Mouse (Mus musculus) liver, embryonic 11.5 days (tissue): ENCODE measurements at regions not wholly inside any gene's neighbourhood (a gene's known extent, or its start where the extent isn't known, plus 50 kb on each side); places are given as distances from the start of the nearest gene placed in this dataset.

Experiments used
- ATAC-seq: fragments of 200-750 bp; cut with Nextera tagmentation; replicated peaks from 2 replicates; pipeline ENCODE4 v1.8.0; 2017; ENCODE audit warnings: moderate number of reproducible peaks, mild to moderate bottlenecking, moderate TSS enrichment, moderate library complexity; ENCODE audit not compliant: low FRiP score
- DNase-seq: peaks from one replicate; pipeline ENCODE4 v3.0.0-alpha.2; 2017; ENCODE audit warnings: low spot score
- H3K27ac ChIP-seq: fragments of 300-500 bp; sonication (generic); 2 replicates; pipeline ENCODE4 v1.5.1; 2014; ENCODE audit warnings: mild to moderate bottlenecking, low read depth, low read length, control low read depth
- H3K27me3 ChIP-seq: fragments of 300-500 bp; sonication (generic); replicated peaks from 2 replicates; pipeline ENCODE4 v1.6.1; 2014; ENCODE audit warnings: low read length, mixed read lengths; ENCODE audit not compliant: control insufficient read depth, insufficient read depth
- H3K36me3 ChIP-seq: fragments of 300-500 bp; sonication (generic); 2 replicates; pipeline ENCODE4 v1.6.1; 2014; ENCODE audit warnings: mild to moderate bottlenecking, low read length, moderate library complexity, mixed read lengths; ENCODE audit not compliant: control insufficient read depth, insufficient read depth
- H3K4me1 ChIP-seq: fragments of 300-500 bp; sonication (generic); replicated peaks from 2 replicates; pipeline ENCODE4 v1.6.1; 2014; ENCODE audit warnings: low read length, mixed read lengths; ENCODE audit not compliant: control insufficient read depth, insufficient read depth
- H3K4me2 ChIP-seq: fragments of 300-500 bp; sonication (generic); 2 replicates; pipeline ENCODE4 v1.6.1; 2014; ENCODE audit warnings: mild to moderate bottlenecking, control low read depth, moderate library complexity
- H3K4me3 ChIP-seq: fragments of 300-500 bp; sonication (generic); 2 replicates; pipeline ENCODE4 v1.5.1; 2014; ENCODE audit warnings: low read depth, low read length, control low read depth
- H3K9ac ChIP-seq: fragments of 300-500 bp; sonication (generic); 2 replicates; pipeline ENCODE4 v1.6.1; 2014; ENCODE audit warnings: low read depth, low read length, control low read depth
- H3K9me3 ChIP-seq: fragments of 300-500 bp; sonication (generic); 2 replicates; pipeline ENCODE4 v1.6.1; 2016; ENCODE audit warnings: low read length, inconsistent platforms, mixed read lengths; ENCODE audit not compliant: control insufficient read depth
- WGBS: fragments of 180-500 bp; shearing (Covaris S2); extraction: QIAGEN DNeasy Blood & Tissue Kit; methylation state at CpG from one replicate; pipeline ENCODE4 v1.1.7; 2014; 5-methylcytosine and 5-hydroxymethylcytosine counted together

DNA sequence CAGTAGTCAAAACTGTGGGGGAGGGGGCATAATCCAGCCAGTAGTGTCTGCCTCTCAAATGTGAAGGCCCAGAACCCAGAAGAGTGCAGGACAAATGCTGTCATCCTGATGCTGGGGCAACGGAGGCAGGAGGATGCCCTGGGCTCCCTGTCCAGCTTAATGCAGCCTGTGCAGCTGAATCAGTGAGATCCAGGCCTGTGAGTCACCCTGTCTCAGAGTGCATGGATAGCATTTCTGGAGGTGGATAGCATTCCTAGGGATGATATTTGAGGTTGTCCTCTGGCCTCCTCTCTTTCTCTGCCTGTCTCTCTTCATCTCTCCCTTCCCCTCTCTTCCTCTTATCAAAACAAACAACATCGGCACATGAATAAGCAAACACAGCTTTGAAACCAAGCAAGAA is 73.8 kb upstream of the Mvb12b start:
- no peak for ATAC-seq
- 66% methylated on average over 2 of the region's 2 CpGs for WGBS

DNA sequence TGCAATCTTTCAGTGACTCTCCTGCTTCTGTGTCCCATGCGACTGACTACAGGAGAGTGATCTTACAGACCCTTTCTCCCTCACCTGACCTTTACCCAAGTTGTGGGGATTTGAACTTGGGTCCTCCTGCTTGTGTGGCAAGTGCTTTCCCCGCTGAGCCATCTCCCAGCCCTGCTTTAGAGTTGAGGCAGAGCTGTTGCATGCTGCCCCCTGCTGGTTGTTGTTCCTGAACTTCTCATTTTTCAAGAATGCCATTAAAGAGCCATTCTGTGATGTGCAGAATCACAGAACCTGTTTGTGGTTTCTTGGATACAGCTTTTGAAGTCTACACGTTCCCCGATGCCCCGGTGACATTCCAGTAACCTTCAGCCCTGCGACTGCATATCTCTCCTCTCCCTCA is 70.0 kb upstream of the Mvb12b start:
- H3K36me3 ChIP-seq, result no peaks in the 10 kb centered on the region
- no peak for DNase-seq
- 58% methylated on average over 6 of the region's 6 CpGs for WGBS

More for the DNA sequence above, 73.8 kb upstream of the Mvb12b start:
- Histone ChIP-seq H3K9me3 (no peaks in the 10 kb centered on the region), H3K27ac (no peak overlapping the region), H3K4me2 (no peak overlapping the region), H3K4me1 (no peaks in the 10 kb centered on the region), H3K9ac (no peak overlapping the region), H3K4me3 (no peak overlapping the region), H3K27me3 (peaks cover 16% of the 10 kb centered on the region), H3K36me3 (no peaks in the 10 kb centered on the region)
- DNase-seq, result no peak

GRCm38 (mm10) chr2:33944301-33944700 is 56.6 kb upstream of the Mvb12b start:
- ATAC-seq (no peak), DNase-seq (no peak)
- H3K27ac ChIP-seq, result no peak overlapping the region
- no peaks in the 10 kb centered on the region for H3K4me1 ChIP-seq
- no peak overlapping the region for H3K4me2 ChIP-seq
- no peaks in the 10 kb centered on the region for H3K27me3 ChIP-seq
- no peak overlapping the region for H3K4me3 ChIP-seq
- H3K9ac ChIP-seq, result no peak overlapping the region
- WGBS, result 73% methylated on average over 3 of the region's 3 CpGs
- no peaks in the 10 kb centered on the region for H3K9me3 ChIP-seq
- no peaks in the 10 kb centered on the region for H3K36me3 ChIP-seq

More for the DNA sequence above, 70.0 kb upstream of the Mvb12b start:
- Histone ChIP-seq H3K27me3 (no peaks in the 10 kb centered on the region), H3K9me3 (no peaks in the 10 kb centered on the region), H3K4me2 (no peak overlapping the region), H3K4me3 (no peak overlapping the region), H3K27ac (no peak overlapping the region), H3K9ac (no peak overlapping the region), H3K4me1 (no peaks in the 10 kb centered on the region)
- ATAC-seq, result no peak

DNA sequence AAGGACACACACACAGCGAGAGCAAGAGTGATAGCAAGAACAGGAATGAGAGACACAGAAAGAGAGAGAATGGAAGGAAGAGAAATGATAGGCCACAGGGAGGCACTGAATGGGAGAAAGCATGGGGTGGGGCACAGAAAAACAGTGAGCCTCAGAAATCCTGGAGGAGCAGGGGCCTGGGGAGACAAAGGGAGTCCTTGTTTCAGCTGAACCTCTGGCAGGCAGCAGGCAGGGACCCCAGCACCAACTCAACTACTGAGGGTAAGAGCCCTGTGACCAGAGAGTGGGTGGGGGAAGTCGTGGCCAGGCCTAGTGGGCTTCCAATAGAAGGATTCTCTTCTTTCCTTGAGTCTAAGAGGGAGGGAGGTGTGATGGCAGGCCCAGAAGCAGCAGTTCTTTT is 54.3 kb upstream of the Mvb12b start:
- Histone ChIP-seq H3K9ac (no peak overlapping the region), H3K4me1 (no peaks in the 10 kb centered on the region), H3K27ac (no peak overlapping the region), H3K4me2 (no peak overlapping the region), H3K9me3 (no peaks in the 10 kb centered on the region), H3K4me3 (no peak overlapping the region), H3K27me3 (no peaks in the 10 kb centered on the region), H3K36me3 (no peaks in the 10 kb centered on the region)
- DNase-seq (no peak), ATAC-seq (no peak)
- WGBS, result 55% methylated on average over 2 of the region's 2 CpGs

DNA sequence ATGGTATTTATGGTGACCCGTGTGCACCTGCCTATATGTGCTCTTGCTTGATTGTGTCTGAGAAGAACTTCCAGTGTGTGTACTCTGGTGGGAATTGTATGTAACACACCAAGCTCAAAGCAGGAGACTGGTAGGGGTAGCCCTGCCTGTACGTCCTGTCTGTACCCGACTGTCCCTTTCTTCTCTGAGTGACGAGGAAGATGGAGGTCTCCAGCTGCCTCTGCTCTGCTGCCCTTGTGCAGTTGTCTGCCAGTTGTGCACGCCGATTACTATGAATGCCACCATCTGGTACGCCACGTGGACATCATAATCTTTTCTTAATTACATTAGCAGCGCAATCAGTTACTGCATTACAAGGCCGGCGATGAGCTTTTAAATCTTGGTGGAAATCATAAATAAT is 53.6 kb upstream of the Mvb12b start:
- WGBS, result 87% methylated on average over 11 of the region's 11 CpGs
- no peaks in the 10 kb centered on the region for H3K4me1 ChIP-seq
- H3K9me3 ChIP-seq, result no peaks in the 10 kb centered on the region
- H3K36me3 ChIP-seq, result no peaks in the 10 kb centered on the region
- no peaks in the 10 kb centered on the region for H3K27me3 ChIP-seq
- no peak overlapping the region for H3K4me2 ChIP-seq
- DNase-seq, result no peak
- H3K4me3 ChIP-seq, result no peak overlapping the region
- ATAC-seq, result no peak
- no peak overlapping the region for H3K9ac ChIP-seq
- H3K27ac ChIP-seq, result no peak overlapping the region

DNA sequence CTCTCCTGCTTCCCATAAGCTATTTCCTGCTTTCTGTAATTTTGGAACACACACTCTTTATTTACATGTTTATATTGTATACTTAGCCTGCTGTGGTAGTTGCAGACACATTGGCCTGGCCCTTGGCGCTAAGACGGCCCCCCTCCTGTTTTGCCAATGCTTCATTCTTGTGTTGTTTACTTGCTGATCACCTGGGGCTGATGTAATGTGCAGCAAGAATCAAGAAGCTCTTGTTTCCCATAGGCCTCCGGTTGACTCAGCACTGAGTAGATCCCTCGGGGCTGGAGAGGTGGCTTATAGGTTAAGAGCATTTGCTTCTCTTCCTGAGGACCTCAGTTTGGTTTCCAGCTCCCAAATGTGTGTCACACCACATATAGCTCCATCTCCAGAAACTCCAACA is 52.1 kb upstream of the Mvb12b start:
- no peaks in the 10 kb centered on the region for H3K36me3 ChIP-seq
- 83% methylated on average over 4 of the region's 4 CpGs for WGBS
- H3K4me1 ChIP-seq, result no peaks in the 10 kb centered on the region
- H3K27me3 ChIP-seq, result no peaks in the 10 kb centered on the region
- no peak overlapping the region for H3K4me2 ChIP-seq
- no peak for ATAC-seq
- no peak overlapping the region for H3K9ac ChIP-seq
- H3K27ac ChIP-seq, result no peak overlapping the region
- no peak overlapping the region for H3K4me3 ChIP-seq
- H3K9me3 ChIP-seq, result no peaks in the 10 kb centered on the region
- DNase-seq, result no peak
